Mouse (Mus musculus) layer of hippocampus, adult 8-10 months (tissue): ENCODE results near the gene Flt1. TPM values are rescaled to one million over a fixed set of nuclear protein-coding genes. Genes with fewer than 3 reads are reported as not detected.
"Not testable (repeated sequence)": the region's sequence is repeated elsewhere in the genome, so short reads cannot be mapped to it uniquely, and the experiment has no call there.

Experiments used
- DNase-seq, 2 experiments: peaks; one replicate each; pipeline ENCODE4 v3.0.0; 2022; ENCODE audit warnings: low spot score in 2 of 2
- total RNA-seq, 4 experiments: library from RNA; stranded (reverse); gene quantifications; 2 replicates each; pipeline ENCODE4 v1.2.4; 2022

The Flt1 gene
- total RNA-seq, 4 experiments from 2014 or later: 31.9 to 39.7 (median 36.0) TPM

DNA sequence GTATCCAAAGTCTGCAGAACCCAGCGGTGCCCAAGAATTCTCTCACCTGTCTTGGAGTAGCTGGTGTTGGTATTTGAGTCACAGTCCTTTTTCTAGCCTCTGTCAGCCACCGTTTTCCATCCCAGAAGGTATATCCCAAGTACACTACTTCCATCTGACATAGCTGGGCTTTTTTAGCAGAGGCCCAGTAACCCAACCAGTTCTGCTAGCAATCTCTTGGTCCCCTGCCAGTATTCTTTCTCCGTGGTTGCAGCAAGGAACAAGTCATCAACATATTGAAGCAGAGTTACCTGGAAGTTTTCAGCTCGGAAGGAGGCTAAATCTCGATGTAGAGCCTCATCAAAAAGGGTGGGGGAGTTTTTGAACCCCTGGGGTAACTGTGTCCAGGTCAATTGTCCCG is 168.2 kb downstream of the Flt1 start:
- not testable (repeated sequence) for DNase-seq

DNA sequence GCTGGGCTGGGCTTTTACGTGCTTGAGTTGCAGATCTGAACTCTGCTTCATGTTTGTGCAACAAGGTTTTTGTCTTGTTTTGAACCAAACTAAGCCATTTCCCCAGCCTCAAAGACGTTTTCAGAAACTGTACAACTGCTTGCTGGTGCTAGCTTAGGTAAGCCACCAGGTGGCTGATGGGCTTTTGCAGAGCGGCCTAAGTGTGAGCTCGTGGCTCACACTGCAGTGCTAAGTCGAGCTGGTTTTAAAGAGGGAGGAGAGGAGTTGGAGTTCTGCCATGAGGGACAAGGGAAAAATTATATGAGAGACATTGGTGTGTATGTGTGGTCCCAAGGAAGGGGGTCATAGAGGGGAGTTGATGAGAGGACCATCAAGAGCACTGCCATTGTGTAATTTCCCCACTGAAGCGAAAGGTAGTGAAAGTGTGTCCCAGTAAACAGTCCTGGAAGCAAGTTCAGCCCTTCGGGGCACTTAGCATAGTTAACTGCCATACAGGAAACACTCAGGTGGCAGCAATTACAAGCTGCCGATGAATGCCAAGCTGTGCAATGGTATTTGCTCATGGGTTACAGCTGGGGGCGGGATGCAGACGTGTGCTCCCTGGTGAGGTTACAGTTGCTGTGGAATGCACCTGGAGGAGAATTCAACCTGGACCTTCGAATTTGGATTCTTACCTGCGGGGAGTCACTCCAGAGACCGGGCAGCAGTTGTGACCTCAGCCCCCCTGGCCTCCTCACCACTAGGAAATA is 173.8 kb downstream of the Flt1 start:
- no peak for DNase-seq

DNA sequence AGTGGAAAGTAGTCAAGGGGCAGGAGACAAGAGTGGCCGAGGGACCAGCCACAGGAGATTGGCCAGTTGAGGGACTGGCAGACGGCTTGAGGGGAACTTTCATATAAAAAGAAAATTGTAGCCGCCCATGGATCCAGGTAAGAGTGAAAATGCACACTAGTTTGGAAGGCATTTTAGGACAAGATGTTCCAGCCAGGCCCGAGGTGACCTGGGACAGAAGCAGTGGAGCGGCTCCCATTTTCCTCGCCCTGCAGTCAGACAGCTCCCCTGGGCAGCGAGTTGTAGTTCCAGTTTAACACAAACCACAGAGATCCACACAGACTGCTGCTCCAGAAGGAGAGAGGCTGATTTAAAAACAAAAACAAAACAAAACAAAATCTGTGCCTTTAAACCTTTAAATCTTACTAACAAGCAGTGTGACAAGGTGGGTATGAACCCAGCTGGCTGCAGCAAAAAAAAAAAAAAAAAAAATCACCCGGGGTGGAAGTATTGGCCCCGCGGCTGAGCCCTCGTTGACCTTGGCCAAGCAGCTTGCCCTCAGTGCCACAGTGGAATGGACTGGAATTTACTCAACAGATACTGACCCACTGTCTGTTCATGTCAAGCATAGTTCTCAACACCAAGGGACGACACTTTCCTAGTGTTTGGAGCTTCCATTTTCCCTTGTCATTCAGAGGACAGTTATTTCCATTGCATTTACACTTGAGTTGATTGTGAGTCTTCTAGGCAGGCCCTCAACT is 176.6 kb downstream of the Flt1 start:
- DNase-seq: no peak

DNA sequence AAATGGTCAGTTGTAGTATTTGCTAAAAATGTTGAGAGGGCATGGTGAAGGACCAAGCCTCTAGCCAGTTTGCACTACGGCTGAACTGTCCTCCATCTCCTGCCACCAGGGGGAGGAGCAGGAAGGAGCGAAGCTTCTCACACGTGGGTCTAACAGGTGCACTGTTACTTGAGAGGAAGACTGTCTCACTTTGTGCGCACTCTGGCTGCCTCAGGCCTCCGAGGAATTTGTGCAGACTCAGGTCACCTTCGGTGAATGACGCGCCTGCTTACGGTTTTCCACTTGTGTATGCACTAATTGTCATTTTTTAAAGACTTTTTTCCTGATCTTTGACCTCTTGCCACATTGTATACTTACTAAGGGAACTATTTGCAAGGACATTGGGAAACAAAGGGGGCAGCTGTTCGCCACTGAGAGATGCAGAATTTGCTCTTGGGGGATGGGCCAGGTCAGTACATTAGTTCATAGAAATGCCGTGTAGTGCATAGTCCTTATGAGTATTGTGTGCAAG is 180.0 kb downstream of the Flt1 start:
- DNase-seq: no peak

DNA sequence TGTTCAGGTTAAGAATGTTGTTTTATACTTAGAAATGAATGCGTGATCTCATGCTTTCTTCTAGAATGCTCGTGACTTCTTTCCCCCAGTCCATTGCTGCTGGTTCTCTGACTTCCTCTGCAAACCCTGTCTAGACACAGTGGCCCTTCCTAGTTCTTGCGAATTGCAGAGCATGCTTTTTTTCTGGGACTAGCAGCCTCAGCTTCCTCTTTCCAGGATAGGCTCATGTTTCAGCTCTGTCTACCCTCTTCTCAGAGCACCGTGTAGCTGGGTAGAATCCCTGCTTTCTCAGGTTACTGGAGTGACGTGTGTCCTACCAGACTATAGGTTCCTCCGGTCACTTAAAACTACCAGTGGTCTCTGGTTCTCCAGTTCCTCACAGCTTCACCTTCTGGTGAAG is 183.5 kb downstream of the Flt1 start:
- DNase-seq: no peak

DNA sequence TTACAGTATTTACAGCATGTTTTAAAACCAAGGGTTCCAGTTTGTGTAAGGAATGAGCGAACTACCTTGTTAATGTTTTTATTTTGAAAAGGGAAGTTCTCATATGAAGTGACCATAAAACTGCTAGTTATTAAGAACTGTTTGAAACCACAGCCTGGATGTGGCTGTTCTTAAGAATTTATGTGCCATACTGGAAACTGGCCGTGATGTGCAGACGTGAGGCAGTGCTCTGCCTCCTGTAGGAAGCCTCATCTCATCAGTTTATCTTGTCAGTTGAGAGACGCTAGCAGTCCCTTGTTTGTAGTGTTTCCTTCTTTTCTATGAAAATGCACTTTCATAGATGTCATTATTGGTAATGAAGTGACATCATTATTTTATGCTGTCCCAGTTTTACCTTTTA is 186.0 kb downstream of the Flt1 start:
- no peak for DNase-seq

DNA sequence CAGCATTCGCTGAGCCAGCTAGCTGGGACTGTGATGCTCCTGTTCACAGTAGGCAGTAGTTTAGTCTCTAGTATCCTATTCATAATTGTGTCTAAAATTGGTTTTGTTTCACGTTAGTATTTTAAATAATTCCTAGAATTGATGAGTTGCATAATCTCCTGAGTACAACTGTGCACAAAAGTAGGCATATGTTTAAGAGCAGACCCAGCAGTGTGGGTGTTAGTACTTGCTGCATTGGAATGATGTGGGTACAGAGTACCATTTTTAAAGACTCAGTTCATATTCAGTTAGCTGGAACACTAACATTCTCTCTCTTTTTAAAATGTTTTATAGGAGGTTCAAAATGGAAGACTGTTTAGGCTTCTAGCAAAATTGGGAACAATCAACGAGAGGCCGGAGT is 186.4 kb downstream of the Flt1 start:
- peak; percentile 18 to 27 for DNase-seq

DNA sequence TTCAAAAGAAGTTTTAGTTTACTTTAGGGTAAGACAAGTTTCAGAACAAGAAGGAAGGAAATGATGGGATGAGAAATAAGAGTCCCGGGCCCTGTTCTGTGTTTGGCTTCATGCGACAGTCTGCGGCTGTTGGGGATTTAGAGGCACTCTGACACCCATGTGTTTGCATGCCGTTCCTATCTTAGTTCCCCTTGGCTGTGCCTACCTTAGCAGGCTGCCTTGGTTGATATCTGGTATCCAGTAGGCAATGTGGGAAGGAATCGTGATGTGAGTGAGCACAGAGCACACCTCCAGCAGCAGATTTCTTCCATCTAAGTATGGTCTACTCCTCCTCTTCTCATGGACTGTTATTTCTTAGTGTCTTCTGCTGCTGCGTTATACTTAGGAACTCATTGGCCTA is 193.8 kb downstream of the Flt1 start:
- no peak for DNase-seq

DNA sequence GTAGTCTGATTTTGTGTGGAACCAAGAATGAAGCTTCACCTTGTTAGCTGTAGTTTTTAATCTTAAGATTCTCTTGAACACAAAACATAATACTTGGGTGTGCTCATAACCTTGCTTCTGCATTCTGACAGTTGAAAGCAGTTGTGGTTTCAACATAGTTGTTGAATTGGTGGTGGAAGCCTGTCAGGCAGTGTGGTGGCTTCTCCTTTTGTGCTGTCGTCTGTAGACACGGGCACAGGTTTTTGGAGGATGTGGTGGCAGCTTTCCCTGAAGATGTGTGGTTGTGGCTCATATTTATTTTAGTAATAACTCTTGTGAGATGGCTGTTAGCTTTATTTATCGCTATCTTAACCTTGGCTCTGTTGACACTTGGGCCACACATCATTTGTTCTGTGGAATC is 198.0 kb downstream of the Flt1 start:
- DNase-seq: no peak

DNA sequence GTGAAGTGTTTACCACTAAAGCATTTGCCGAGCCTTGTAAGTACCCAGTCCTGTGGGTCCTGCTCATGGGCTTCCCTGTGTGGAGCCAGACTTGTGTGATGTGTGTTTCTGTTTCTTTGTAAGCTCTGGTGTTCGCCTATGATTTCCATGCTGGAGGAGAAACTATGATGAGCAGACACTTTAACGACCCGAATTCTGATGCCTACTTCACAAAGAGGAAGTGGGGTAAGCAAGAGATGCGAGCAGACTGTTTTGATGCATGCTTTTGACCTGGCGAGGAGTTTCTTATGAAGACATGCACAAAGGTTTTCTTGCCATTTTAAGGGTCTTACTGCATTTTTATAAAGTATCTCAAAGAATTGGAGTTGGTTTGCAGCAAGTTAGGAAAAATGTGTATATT is 198.8 kb downstream of the Flt1 start:
- DNase-seq: no peak

Other genes starting within 250 kb of the Flt1 start
- gene Pomp, start 134.4 kb upstream of the Flt1 start, total RNA-seq: 100 to 1,000 TPM; 124 to 149 (median 128) TPM
- gene Slc46a3, start 168.8 kb upstream of the Flt1 start, total RNA-seq: 10 to 100 TPM in 1 of 4 experiments, 1 to 10 TPM in 3; 7.9 to 11.4 (median 9.6) TPM
- gene Mtus2, start 231.3 kb upstream of the Flt1 start, total RNA-seq: 10 to 100 TPM; 27.7 to 34.9 (median 33.8) TPM